Mouse (Mus musculus): ENCODE data around the gene Adcy1. TPM values are rescaled to one million over a fixed set of nuclear protein-coding genes. Genes with fewer than 3 reads are reported as not detected.

Gene Adcy1
- polyA plus RNA-seq, 1 experiment from 2014 or later, result 1.5 TPM

DNA sequence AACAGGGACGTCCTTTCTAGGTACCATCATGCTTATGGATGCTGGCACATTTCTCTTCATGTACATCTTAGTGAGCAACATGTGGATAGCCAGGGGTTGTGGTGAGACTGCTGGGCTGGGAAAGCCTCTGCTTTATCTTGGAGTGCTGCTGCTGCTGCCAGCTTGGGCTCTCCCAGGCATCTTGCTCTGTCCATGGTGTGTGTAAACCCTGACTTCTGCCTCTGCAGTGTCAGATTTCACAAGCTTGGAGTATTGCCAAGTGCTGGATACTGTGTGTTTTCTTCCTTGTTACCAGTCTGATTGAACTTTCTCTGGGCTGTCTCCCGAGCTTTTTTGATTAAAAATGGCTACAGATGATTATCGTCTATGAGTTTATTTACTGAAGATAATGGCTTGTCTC is 79.4 kb downstream of the Adcy1 start:
- peak; percentile 78 for ATAC-seq (replicated peaks; ENCODE audit: low FRiP score)
- Histone ChIP-seq H3K4me2 (no peak overlapping the region), H3K9ac (no peak overlapping the region), H3K27me3 (no peaks in the 10 kb centered on the region), H3K27ac (peak overlapping the region; percentile 49; the same call in 1 of the 2 replicates), H3K4me1 (peaks cover 6% of the 10 kb centered on the region), H3K4me3 (replicated peaks) (no peak overlapping the region), H3K9me3 (replicated peaks) (no peaks in the 10 kb centered on the region), H3K36me3 (no peaks in the 10 kb centered on the region)
- 33% methylated on average over 3 of the region's 3 CpGs for WGBS

GRCm38 (mm10) chr11:7144369-7144768 is 81.1 kb downstream of the Adcy1 start:
- no peaks in the 10 kb centered on the region for H3K9me3 ChIP-seq (replicated peaks)
- 92% methylated on average over 11 of the region's 11 CpGs for WGBS
- peaks cover 6% of the 10 kb centered on the region for H3K4me1 ChIP-seq
- H3K36me3 ChIP-seq, result no peaks in the 10 kb centered on the region
- no peak for ATAC-seq (replicated peaks; ENCODE audit: low FRiP score)
- H3K4me3 ChIP-seq (replicated peaks), result no peak overlapping the region
- no peak overlapping the region for H3K9ac ChIP-seq
- no peak overlapping the region for H3K27ac ChIP-seq
- H3K4me2 ChIP-seq, result no peak overlapping the region
- no peaks in the 10 kb centered on the region for H3K27me3 ChIP-seq

GRCm38 (mm10) chr11:7145221-7145620 is 81.9 kb downstream of the Adcy1 start:
- Histone ChIP-seq H3K27me3 (no peaks in the 10 kb centered on the region), H3K4me2 (no peak overlapping the region), H3K27ac (no peak overlapping the region), H3K36me3 (no peaks in the 10 kb centered on the region), H3K4me1 (peaks cover 10% of the 10 kb centered on the region), H3K9ac (no peak overlapping the region), H3K9me3 (replicated peaks) (no peaks in the 10 kb centered on the region), H3K4me3 (replicated peaks) (no peak overlapping the region)
- WGBS, result 47% methylated on average over 4 of the region's 4 CpGs
- ATAC-seq (replicated peaks; ENCODE audit: low FRiP score), result no peak

GRCm38 (mm10) chr11:7147536-7147935 is 84.2 kb downstream of the Adcy1 start:
- Histone ChIP-seq H3K4me3 (replicated peaks) (no peak overlapping the region), H3K27me3 (no peaks in the 10 kb centered on the region), H3K36me3 (no peaks in the 10 kb centered on the region), H3K9ac (no peak overlapping the region), H3K4me2 (no peak overlapping the region), H3K27ac (no peak overlapping the region), H3K9me3 (replicated peaks) (no peaks in the 10 kb centered on the region), H3K4me1 (peaks cover 9% of the 10 kb centered on the region)
- WGBS, result 87% methylated on average over 8 of the region's 8 CpGs
- ATAC-seq (replicated peaks; ENCODE audit: low FRiP score), result no peak

- Histone ChIP-seq H3K4me1 (peaks cover 5% of the 10 kb centered on the region; the same call in 1 of the 2 replicates), H3K4me3 (replicated peaks) (no peak overlapping the region), H3K27ac (no peak overlapping the region), H3K36me3 (no peaks in the 10 kb centered on the region), H3K9me3 (replicated peaks) (no peaks in the 10 kb centered on the region), H3K9ac (no peak overlapping the region), H3K4me2 (no peak overlapping the region), H3K27me3 (no peaks in the 10 kb centered on the region)
- ATAC-seq (replicated peaks; ENCODE audit: low FRiP score), result no peak
- 89% methylated on average over 7 of the region's 7 CpGs for WGBS
Observed at GRCm38 (mm10) chr11:7147945-7148344, 84.7 kb downstream of the Adcy1 start.

- H3K9ac ChIP-seq, result no peak overlapping the region
- peaks cover 5% of the 10 kb centered on the region; the same call in 1 of the 2 replicates for H3K4me1 ChIP-seq
- ATAC-seq (replicated peaks; ENCODE audit: low FRiP score), result no peak
- no peak overlapping the region for H3K27ac ChIP-seq
- WGBS, result 62% methylated on average over 7 of the region's 7 CpGs
- no peak overlapping the region for H3K4me2 ChIP-seq
- H3K4me3 ChIP-seq (replicated peaks), result no peak overlapping the region
- H3K9me3 ChIP-seq (replicated peaks), result no peaks in the 10 kb centered on the region
- H3K36me3 ChIP-seq, result no peaks in the 10 kb centered on the region
- no peaks in the 10 kb centered on the region for H3K27me3 ChIP-seq
Observed at GRCm38 (mm10) chr11:7149471-7149870, 86.2 kb downstream of the Adcy1 start.

- H3K27ac ChIP-seq, result no peak overlapping the region
- H3K36me3 ChIP-seq, result no peaks in the 10 kb centered on the region
- no peak for ATAC-seq (replicated peaks; ENCODE audit: low FRiP score)
- H3K4me2 ChIP-seq, result no peak overlapping the region
- H3K4me1 ChIP-seq, result peaks cover 5% of the 10 kb centered on the region; the same call in 1 of the 2 replicates
- H3K4me3 ChIP-seq (replicated peaks), result no peak overlapping the region
- H3K9ac ChIP-seq, result no peak overlapping the region
- no peaks in the 10 kb centered on the region for H3K9me3 ChIP-seq (replicated peaks)
- H3K27me3 ChIP-seq, result no peaks in the 10 kb centered on the region
- WGBS, result 96% methylated on average over 8 of the region's 8 CpGs
Observed at GRCm38 (mm10) chr11:7150511-7150910, 87.2 kb downstream of the Adcy1 start.

DNA sequence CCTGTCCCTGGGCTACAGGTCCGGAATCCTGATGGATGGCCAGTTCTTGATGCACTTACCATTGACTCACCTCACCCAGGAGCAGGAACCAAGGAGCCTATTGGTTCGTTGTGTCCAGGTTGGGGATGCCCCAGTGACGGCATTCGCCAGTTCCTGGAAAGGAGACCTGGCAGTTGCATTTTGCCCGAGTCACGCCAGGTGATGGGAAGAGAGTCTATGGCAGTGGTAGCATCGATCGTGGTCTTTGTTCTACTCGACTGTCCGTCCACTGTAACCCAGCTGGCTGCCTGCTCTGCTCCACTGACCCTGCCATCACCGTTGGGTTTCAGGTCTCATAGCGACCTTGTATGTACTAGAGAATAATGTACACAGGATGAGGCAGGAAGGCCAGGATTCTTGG is 89.1 kb downstream of the Adcy1 start:
- no peak overlapping the region for H3K27ac ChIP-seq
- no peak for ATAC-seq (replicated peaks; ENCODE audit: low FRiP score)

DNA sequence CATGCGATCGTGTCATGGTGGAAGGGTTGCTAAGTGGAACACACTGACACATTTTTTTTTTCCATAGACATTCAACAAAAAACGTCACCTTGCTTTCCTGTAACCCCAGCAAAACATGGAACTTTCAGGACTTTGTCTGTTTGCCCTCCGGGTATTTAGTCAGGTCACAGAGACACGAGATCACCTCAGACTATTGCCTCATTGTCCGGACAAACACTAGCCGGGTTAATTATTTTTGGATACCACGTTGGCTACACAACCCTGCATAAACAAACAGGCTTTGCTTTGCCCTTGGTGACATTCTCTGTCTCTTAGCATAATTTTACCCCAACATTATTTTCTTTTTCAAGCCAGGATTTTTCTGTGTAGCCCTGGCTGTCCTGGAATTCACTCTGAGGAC is 89.8 kb downstream of the Adcy1 start:
- H3K4me1 ChIP-seq, result peaks cover 8% of the 10 kb centered on the region; the same call in 1 of the 2 replicates
- no peaks in the 10 kb centered on the region for H3K27me3 ChIP-seq
- no peak overlapping the region for H3K4me3 ChIP-seq (replicated peaks)
- H3K4me2 ChIP-seq, result no peak overlapping the region
- no peak overlapping the region for H3K27ac ChIP-seq
- no peaks in the 10 kb centered on the region for H3K9me3 ChIP-seq (replicated peaks)
- ATAC-seq (replicated peaks; ENCODE audit: low FRiP score), result no peak
- WGBS, result 74% methylated on average over 8 of the region's 8 CpGs
- H3K36me3 ChIP-seq, result no peaks in the 10 kb centered on the region
- no peak overlapping the region for H3K9ac ChIP-seq

More for the DNA sequence above, 89.1 kb downstream of the Adcy1 start:
- Histone ChIP-seq H3K4me3 (replicated peaks) (no peak overlapping the region), H3K9me3 (replicated peaks) (no peaks in the 10 kb centered on the region), H3K27me3 (no peaks in the 10 kb centered on the region), H3K4me2 (no peak overlapping the region), H3K4me1 (peaks cover 8% of the 10 kb centered on the region; the same call in 1 of the 2 replicates), H3K9ac (no peak overlapping the region), H3K36me3 (no peaks in the 10 kb centered on the region)
- 86% methylated on average over 12 of the region's 12 CpGs for WGBS

DNA sequence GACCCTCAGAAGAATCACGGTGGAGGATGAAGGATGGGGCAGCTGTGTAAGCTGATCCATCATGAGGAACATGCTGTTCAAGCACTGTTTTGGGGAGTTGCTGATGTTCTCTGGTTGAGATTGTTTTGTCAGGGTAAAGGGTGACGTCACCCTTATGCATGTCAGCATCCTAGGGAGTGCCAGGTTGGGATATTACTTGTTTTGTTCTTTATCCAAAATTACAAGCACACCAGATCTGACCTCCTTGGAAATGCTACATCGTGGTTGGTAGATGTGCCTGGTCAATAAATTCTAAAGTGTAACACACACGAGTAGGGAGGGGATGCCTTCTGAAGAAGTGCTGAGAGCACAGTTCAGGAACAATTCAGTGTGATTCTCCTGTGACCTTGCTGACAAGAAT is 93.1 kb downstream of the Adcy1 start:
- H3K27me3 ChIP-seq, result no peaks in the 10 kb centered on the region
- WGBS, result 33% methylated on average over 4 of the region's 4 CpGs
- no peak for ATAC-seq (replicated peaks; ENCODE audit: low FRiP score)
- H3K4me3 ChIP-seq (replicated peaks), result no peak overlapping the region
- H3K4me2 ChIP-seq, result no peak overlapping the region
- no peak overlapping the region for H3K9ac ChIP-seq
- H3K4me1 ChIP-seq, result peaks cover 23% of the 10 kb centered on the region
- no peaks in the 10 kb centered on the region for H3K9me3 ChIP-seq (replicated peaks)
- H3K36me3 ChIP-seq, result no peaks in the 10 kb centered on the region
- H3K27ac ChIP-seq, result no peak overlapping the region

- H3K9ac ChIP-seq, result no peak overlapping the region
- no peak overlapping the region for H3K4me2 ChIP-seq
- no peaks in the 10 kb centered on the region for H3K9me3 ChIP-seq (replicated peaks)
- H3K4me1 ChIP-seq, result peaks cover 24% of the 10 kb centered on the region
- no peaks in the 10 kb centered on the region for H3K27me3 ChIP-seq
- H3K4me3 ChIP-seq (replicated peaks), result no peak overlapping the region
- ATAC-seq (replicated peaks; ENCODE audit: low FRiP score), result no peak
- WGBS, result 84% methylated on average over 6 of the region's 6 CpGs
- no peak overlapping the region for H3K27ac ChIP-seq
- H3K36me3 ChIP-seq, result no peaks in the 10 kb centered on the region
Observed at GRCm38 (mm10) chr11:7158196-7158595, 94.9 kb downstream of the Adcy1 start.

DNA sequence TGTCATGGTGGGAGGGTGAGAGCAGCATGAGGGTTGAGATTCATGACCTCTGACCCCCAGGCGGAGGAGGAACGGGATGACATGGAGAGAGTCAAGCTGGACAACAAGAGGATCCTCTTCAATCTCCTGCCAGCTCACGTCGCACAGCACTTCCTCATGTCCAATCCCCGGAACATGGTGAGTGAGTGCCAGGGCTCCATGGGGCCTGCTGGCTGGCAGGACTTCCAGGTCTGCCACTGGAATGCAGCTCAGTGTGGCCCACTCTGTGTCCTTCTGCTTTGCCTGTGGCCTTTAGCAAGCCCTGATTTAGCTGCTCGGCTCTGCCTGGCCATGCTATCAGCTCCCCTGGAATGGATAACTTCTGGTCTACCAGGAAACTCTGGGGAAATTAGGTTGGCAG is 96.9 kb downstream of the Adcy1 start:
- ATAC-seq (replicated peaks; ENCODE audit: low FRiP score), result no peak
- no peaks in the 10 kb centered on the region for H3K27me3 ChIP-seq
- no peak overlapping the region for H3K9ac ChIP-seq
- H3K9me3 ChIP-seq (replicated peaks), result no peaks in the 10 kb centered on the region
- H3K27ac ChIP-seq, result peak overlapping the region; percentile 72
- H3K4me2 ChIP-seq, result no peak overlapping the region
- 50% methylated on average over 6 of the region's 6 CpGs for WGBS
- no peak overlapping the region for H3K4me3 ChIP-seq (replicated peaks)
- peaks cover 24% of the 10 kb centered on the region for H3K4me1 ChIP-seq
- no peaks in the 10 kb centered on the region for H3K36me3 ChIP-seq

GRCm38 (mm10) chr11:7160637-7161101 is 97.4 kb downstream of the Adcy1 start:
- Histone ChIP-seq H3K27me3 (no peaks in the 10 kb centered on the region), H3K4me2 (no peak overlapping the region), H3K9ac (no peak overlapping the region), H3K36me3 (no peaks in the 10 kb centered on the region), H3K9me3 (replicated peaks) (no peaks in the 10 kb centered on the region), H3K4me1 (peaks cover 24% of the 10 kb centered on the region), H3K27ac (peak overlapping the region; percentile 72), H3K4me3 (replicated peaks) (no peak overlapping the region)
- WGBS, result 38% methylated on average over 4 of the region's 4 CpGs
- ATAC-seq (replicated peaks; ENCODE audit: low FRiP score), result peak; percentile 52

Data from kidney, embryonic 15.5 days (tissue).